Mouse (Mus musculus): ENCODE results near the gene Aadat. TPM values are rescaled to one million over a fixed set of nuclear protein-coding genes. Genes with fewer than 3 reads are reported as not detected.
"Not testable (repeated sequence)": the region's sequence is repeated elsewhere in the genome, so short reads cannot be mapped to it uniquely, and the experiment has no call there.

The Aadat gene
- polyA plus RNA-seq, 1 experiment from 2014 or later, result 0.69 TPM

GRCm38 (mm10) chr8:60583369-60583768 is 77.6 kb downstream of the Aadat start:
- H3K9ac ChIP-seq, result no peak overlapping the region
- H3K27ac ChIP-seq, result peak overlapping the region; percentile 61; the same call in 1 of the 2 replicates
- H3K9me3 ChIP-seq, result no peaks in the 10 kb centered on the region
- no peaks in the 10 kb centered on the region for H3K4me1 ChIP-seq
- ATAC-seq (ENCODE audit: insufficient number of reproducible peaks, low FRiP score, low TSS enrichment, low read depth), result no peak
- H3K4me3 ChIP-seq, result no peak overlapping the region
- H3K27me3 ChIP-seq, result no peaks in the 10 kb centered on the region
- no peak overlapping the region for H3K4me2 ChIP-seq
- H3K36me3 ChIP-seq, result no peaks in the 10 kb centered on the region
- WGBS, result 33% methylated on average over 2 of the region's 2 CpGs

GRCm38 (mm10) chr8:60591352-60592105 is 85.8 kb downstream of the Aadat start:
- not testable (repeated sequence) for H3K4me1 ChIP-seq; H3K27me3 ChIP-seq; H3K4me2 ChIP-seq; H3K4me3 ChIP-seq; ATAC-seq (ENCODE audit: insufficient number of reproducible peaks, low FRiP score, low TSS enrichment, low read depth); H3K27ac ChIP-seq; H3K36me3 ChIP-seq; H3K9me3 ChIP-seq; H3K9ac ChIP-seq
- WGBS, result 86% methylated on average over 29 of the region's 29 CpGs

- WGBS, result 58% methylated on average over 3 of the region's 3 CpGs
- Histone ChIP-seq H3K4me1 (no peaks in the 10 kb centered on the region), H3K9ac (no peak overlapping the region), H3K9me3 (no peaks in the 10 kb centered on the region), H3K36me3 (no peaks in the 10 kb centered on the region), H3K27ac (no peak overlapping the region), H3K4me2 (no peak overlapping the region), H3K27me3 (no peaks in the 10 kb centered on the region), H3K4me3 (no peak overlapping the region)
- ATAC-seq (ENCODE audit: insufficient number of reproducible peaks, low FRiP score, low TSS enrichment, low read depth), result no peak
Measured at GRCm38 (mm10) chr8:60594761-60595160, 89.0 kb downstream of the Aadat start.

Other genes starting within 250 kb of the Aadat start
- not detected in 2 replicates for gene Gm10283, start 2.7 kb upstream of the Aadat start, polyA plus RNA-seq (2015; fragmentation: Nextera tagmentation; extraction: Ambion mirVana)
- gene Mfap3l, start 126.9 kb downstream of the Aadat start, polyA plus RNA-seq (2015; fragmentation: Nextera tagmentation; extraction: Ambion mirVana), result 2.9 and 3.1 TPM in 2 replicates